7 mouse cellular contexts compared by ENCODE assay signal in genomic region chr12:81780271-81781093, GRCm38 (mm10). TPM values are rescaled to one million over a fixed set of nuclear protein-coding genes. Genes with fewer than 3 reads are reported as not detected.
DNase-seq lines count a peak whose midpoint lies in the region; ATAC-seq and TF ChIP-seq lines count a peak whose summit lies in the region.

No protein-coding gene starts in this region.

- H3K9me3 ChIP-seq in G1E (replicated peaks) = peaks cover 15% of the 10 kb centered on the region
- no peaks in the 10 kb centered on the region for H3K9me3 ChIP-seq in heart, postnatal 0 days (replicated peaks; ENCODE audit: control insufficient read depth, low read length)
- no peaks in the 10 kb centered on the region for H3K9me3 ChIP-seq in midbrain, embryonic 11.5 days (ENCODE audit: control insufficient read depth, low read length)

- peak; percentile 40 for DNase-seq in CD4-positive, CD25-positive, alpha-beta regulatory T cell, adult 2 months (ENCODE audit: low read depth, low spot score)
- no peak for DNase-seq in G1E (ENCODE audit: low spot score)
- peak; percentile 31 to 43 for DNase-seq in cerebellum, postnatal 4 days (ENCODE audit: low spot score in 2 of 2)
- no peak for DNase-seq in heart, postnatal 0 days (ENCODE audit: low spot score)
- DNase-seq in kidney, postnatal 4 days = peak; percentile 48 to 66
- peak; percentile 94 for DNase-seq in midbrain, embryonic 11.5 days (ENCODE audit: low spot score, missing footprints)
- DNase-seq in spleen, postnatal 4 days (ENCODE audit: low spot score in 2 of 2) = peak; percentile 24 to 72

- no peaks in the 10 kb centered on the region for H3K4me1 ChIP-seq in G1E (ENCODE audit: insufficient read depth, low read depth, low read length)
- H3K4me1 ChIP-seq in heart, postnatal 0 days (ENCODE audit: control insufficient read depth, insufficient read depth) = 0 out of 2 replicates have a peak, but pooled peaks cover 4% of the 10 kb centered on the region
- peaks cover 4% of the 10 kb centered on the region; the same call in 1 of the 2 replicates for H3K4me1 ChIP-seq in midbrain, embryonic 11.5 days (ENCODE audit: control insufficient read depth, insufficient read depth, low read length)

- peak overlapping the region; percentile 98 for H3K4me2 ChIP-seq in heart, postnatal 0 days (ENCODE audit: low read depth, low read length)
- H3K4me2 ChIP-seq in midbrain, embryonic 11.5 days = peak overlapping the region; percentile 65

- TF ChIP-seq CTCF in G1E (IDR thresholded peaks at IDR 0.05; ENCODE audit: low read depth, low read length) = no peak
- TF ChIP-seq CTCF in heart, postnatal 0 days (IDR thresholded peaks at IDR 0.05; ENCODE audit: low read depth) = no peak

- peak overlapping the region; percentile 40; the same call in 1 of the 2 replicates for H3K4me3 ChIP-seq in G1E (ENCODE audit: low read depth, low read length)
- peak overlapping the region; percentile 64 for H3K4me3 ChIP-seq in heart, postnatal 0 days (ENCODE audit: low read depth, low read length)
- H3K4me3 ChIP-seq in midbrain, embryonic 11.5 days (ENCODE audit: low read depth, low read length) = peak overlapping the region; percentile 55

- 1% methylated on average over 76 of the region's 91 CpGs for WGBS in heart, postnatal 0 days
- WGBS in midbrain, embryonic 11.5 days = under 1% methylated on average over 83 of the region's 91 CpGs

- 0 out of 2 replicates have a peak overlapping the region, but pooled peaks have one; percentile 23 for H3K9ac ChIP-seq in heart, postnatal 0 days (replicated peaks; ENCODE audit: low read depth, low read length)
- peak overlapping the region; percentile 59 for H3K9ac ChIP-seq in midbrain, embryonic 11.5 days (ENCODE audit: low read length)

- no peak for TF ChIP-seq EP300 in heart, postnatal 0 days (IDR thresholded peaks at IDR 0.05; ENCODE audit: low read depth)

- H3K27me3 ChIP-seq in G1E (ENCODE audit: insufficient read depth, low read length) = peaks cover 4% of the 10 kb centered on the region
- peaks cover 64% of the 10 kb centered on the region for H3K27me3 ChIP-seq in heart, postnatal 0 days (ENCODE audit: control insufficient read depth, insufficient read depth, low read length)
- peaks cover 14% of the 10 kb centered on the region; the same call in 1 of the 2 replicates for H3K27me3 ChIP-seq in midbrain, embryonic 11.5 days (ENCODE audit: control insufficient read depth, insufficient read depth, low read length)

- ATAC-seq in G1E (ENCODE audit: extremely low read depth, insufficient number of reproducible peaks, low FRiP score, poor library complexity, severe bottlenecking) = no peak
- ATAC-seq in heart, postnatal 0 days (ENCODE audit: insufficient read depth, low read depth) = peak; percentile 18; the same call in 1 of the 2 replicates
- ATAC-seq in midbrain, embryonic 11.5 days (ENCODE audit: low FRiP score) = peak; percentile 47

- no peak overlapping the region for H3K27ac ChIP-seq in heart, postnatal 0 days (ENCODE audit: low read depth)
- H3K27ac ChIP-seq in midbrain, embryonic 11.5 days (ENCODE audit: low read depth, low read length) = no peak overlapping the region

- H3K36me3 ChIP-seq in G1E (replicated peaks) = no peaks in the 10 kb centered on the region
- H3K36me3 ChIP-seq in heart, postnatal 0 days (replicated peaks; ENCODE audit: control insufficient read depth, insufficient read depth, low read length) = no peaks in the 10 kb centered on the region
- no peaks in the 10 kb centered on the region for H3K36me3 ChIP-seq in midbrain, embryonic 11.5 days (ENCODE audit: control insufficient read depth, insufficient read depth, low read length)

RNA-seq across cellular contexts. Expression of gene Map3k9, which starts 0.5 kb away (rescaled TPM):
- total RNA-seq in G1E (2014; fragmentation: Nextera tagmentation) (0.53 TPM in 1 of 2 replicates, not detected in the other), G1E (2017) (0.11 and 0.12 TPM in 2 replicates)
- polyA plus RNA-seq in G1E (2012) = not detected in 2 replicates
- total RNA-seq in heart, postnatal 0 days (2014; rRNA removed; ENCODE audit: low replicate concordance) = 0.11 and 2.4 TPM in 2 replicates
- polyA plus RNA-seq in heart, postnatal 0 days (2015; fragmentation: Nextera tagmentation; extraction: Ambion mirVana) = 0.08 and 0.10 TPM in 2 replicates
- polyA plus RNA-seq in midbrain, embryonic 11.5 days (2014; fragmentation: Nextera tagmentation; extraction: Ambion mirVana) = 1.9 and 2.2 TPM in 2 replicates

Comparison
In these comparisons a context has a peak if more than half of its experiments do, and no peak if none do; other contexts are left out.
1. DNase-seq: peak in CD4-positive, CD25-positive, alpha-beta regulatory T cell, adult 2 months (single experiment), cerebellum, postnatal 4 days (2 of 2), kidney, postnatal 4 days (2 of 2), midbrain, embryonic 11.5 days (single experiment) and spleen, postnatal 4 days (2 of 2); none in G1E (single experiment) and heart, postnatal 0 days (single experiment).
2. Peak in every context shown above with its lines, with median percentiles within 50 percentile points of each other: H3K4me3 ChIP-seq.